Mouse (Mus musculus) left cerebral cortex, adult 11 months (tissue): ENCODE measurements around the gene Lysmd2.
A peak's percentile ranks its signal among the peaks of the same experiment; 100 is the strongest.
"Not testable (repeated sequence)": the region's sequence is repeated elsewhere in the genome, so short reads cannot be mapped to it uniquely, and the experiment has no call there.

Source experiments
- DNase-seq: peaks from one replicate; pipeline ENCODE4 v3.0.0; 2022; ENCODE audit warnings: low spot score

Gene Lysmd2

DNA sequence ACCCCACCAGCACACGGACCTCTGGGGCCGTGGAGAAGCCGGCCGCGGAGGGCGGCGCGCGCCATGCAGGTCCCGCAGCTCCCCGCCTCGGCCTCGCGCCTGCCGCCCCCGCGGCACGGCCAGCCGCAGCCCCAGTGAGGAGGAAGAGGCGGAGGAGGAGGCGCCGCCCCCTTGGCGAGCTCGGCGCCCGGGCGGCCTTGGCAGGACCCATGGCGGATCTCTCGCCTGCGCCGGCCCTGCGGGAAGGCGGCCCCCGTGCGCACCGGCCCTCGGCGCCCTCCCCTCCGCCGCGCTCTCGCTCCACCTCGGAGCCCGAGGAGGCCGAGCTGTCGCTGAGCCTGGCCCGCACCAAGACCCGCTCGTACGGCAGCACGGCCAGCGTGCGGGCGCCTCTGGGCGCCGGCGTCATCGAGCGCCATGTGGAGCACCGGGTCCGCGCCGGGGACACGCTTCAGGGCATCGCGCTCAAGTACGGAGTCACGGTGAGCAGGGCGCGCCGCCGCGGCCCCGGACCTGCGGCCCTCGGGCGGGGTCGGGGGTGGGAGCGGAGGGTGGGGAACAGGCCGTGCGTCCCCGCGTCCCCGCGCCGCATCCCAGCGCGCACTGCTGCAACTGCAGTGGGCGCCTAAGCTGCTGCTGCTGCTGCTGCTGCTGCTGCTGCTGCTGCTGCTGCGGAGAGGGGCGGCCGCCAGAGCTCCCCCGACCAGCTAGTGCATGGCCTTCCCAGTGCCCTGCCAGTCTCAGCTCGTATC lies at the start of gene Lysmd2:
Gene Lysmd2 (plus strand): TSS at position 186 of the 752 bp plus-strand sequence.
- peak; percentile 42 for DNase-seq

DNA sequence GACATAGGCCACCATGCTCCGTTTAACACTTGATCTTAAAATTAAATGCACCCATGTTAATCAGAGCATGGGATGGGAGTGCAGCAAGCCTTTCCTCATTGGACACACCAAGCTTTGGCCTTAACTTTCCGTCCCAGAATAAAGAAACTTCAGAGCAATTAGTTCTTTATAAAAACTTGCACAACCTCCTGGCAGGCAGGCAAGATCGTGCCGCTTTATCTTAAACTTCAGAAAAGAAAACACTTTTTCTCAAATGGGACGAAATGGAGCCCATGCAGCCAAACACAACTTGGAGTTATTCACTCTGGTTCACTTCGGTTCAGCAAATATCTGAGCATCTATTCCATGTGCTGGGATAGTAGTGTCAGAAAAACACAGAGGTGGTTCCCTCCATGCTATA lies 46.2 kb upstream of the Lysmd2 start:
- no peak for DNase-seq

DNA sequence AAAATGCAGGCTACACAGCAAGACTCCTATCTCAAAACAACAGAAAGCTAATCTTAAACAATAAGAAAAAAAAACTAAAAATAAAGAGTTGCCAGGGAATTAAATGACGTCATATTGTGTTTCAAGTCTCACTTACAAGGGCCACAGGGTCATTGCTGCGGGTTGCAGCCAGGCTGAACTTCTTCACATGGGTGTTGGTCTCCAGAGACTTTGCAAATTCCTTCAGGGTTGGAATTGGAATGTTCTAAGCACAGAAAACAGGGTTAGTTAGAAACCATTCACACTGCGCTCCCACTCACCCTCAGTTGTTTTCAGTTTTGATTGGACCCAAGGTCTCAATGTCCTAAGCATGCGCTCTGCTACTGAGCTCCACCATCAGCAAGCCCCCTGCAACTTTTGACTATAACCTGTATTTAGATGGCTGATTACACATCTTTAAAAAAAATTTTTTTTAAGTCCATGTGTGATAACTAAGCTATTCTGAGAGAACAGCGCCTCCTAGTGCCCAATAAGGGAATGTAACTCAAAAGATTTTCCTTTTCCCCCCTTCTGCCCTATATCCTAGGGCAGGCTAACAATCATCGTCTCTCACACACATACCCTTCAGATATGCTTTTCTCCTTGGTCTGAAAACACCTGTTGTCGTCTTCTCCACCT lies 43.7 kb upstream of the Lysmd2 start:
- DNase-seq = no peak

DNA sequence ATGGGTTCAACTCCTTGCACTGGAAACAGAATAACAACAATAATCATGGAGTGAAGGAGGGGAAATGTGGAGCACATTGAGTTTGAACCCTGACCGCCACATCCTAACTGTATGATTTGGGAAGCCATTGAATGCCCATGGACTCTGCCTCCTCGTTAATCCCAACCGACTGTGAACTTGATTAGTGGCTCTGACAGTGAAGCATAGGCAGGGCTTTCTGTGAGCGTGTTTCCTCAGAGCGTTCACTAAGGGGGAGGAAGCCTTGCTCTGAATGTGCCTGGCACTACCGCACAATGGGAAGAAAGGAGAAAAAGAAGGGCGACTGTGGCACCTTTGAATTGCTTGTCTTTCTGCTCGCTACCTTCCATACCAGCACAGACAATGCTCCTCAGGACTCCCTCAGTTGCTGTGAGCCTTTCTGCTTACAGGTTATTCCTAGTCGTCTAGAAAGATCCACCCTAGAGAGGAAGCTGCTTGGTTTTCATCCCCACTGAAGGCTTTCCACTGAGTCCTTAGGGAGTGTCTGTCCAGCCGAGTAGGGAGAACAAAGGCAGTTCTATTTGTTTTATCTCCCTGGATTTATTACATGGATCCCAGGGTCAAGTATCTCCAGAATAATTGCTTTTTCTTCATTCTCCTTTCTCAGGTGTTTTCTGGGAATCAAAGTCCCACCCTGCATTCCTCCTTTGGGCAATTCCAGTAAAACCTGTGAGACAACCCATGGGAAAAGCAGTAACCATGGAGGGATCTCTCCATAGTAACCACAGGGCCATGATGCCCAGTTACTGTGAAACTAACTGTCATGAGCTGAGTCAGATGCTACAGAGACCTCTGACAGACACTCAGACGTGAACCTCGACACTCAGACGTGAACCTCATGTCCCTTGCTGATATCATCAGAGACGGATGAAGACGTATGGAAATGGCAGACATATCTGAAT lies 35.4 kb upstream of the Lysmd2 start:
- DNase-seq = no peak

DNA sequence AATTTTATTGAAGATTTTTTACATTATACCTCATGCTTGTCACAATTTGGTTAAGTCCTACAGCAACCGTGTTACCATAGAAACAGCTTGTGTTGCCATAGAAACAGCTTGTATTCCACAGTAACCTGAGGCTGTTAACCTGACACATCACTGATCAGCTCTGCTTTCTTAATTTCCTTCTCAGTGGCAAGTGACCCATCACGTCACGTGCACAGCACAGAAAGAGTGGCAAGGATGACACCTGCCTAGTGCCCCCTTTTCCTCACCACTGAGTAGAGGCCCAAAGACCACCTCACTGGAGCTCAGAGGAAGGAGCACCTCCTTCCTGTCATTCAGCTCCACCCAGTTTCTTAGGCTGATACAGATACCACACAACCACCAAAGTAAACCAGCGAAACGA lies 32.1 kb upstream of the Lysmd2 start:
- DNase-seq = peak; percentile 40

DNA sequence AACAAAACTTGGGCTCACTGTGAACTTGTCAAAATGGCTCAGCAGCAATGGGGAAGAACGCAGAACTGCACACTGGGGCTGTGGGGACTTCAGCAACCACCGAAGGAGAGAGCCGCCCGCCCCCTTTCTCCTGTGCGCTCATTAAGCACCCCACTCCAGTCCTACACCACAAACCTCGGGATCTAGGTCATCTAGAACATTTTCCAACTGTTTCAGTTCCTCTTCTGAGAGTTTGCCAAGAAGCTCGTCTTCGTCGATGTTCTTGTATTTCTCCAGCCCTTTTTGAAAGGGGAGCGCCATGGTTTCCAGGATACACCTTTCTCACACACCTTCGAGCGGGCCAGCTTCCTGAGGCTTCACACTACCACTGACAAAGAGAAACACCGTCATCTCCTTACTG lies 28.5 kb upstream of the Lysmd2 start:
- DNase-seq = no peak

DNA sequence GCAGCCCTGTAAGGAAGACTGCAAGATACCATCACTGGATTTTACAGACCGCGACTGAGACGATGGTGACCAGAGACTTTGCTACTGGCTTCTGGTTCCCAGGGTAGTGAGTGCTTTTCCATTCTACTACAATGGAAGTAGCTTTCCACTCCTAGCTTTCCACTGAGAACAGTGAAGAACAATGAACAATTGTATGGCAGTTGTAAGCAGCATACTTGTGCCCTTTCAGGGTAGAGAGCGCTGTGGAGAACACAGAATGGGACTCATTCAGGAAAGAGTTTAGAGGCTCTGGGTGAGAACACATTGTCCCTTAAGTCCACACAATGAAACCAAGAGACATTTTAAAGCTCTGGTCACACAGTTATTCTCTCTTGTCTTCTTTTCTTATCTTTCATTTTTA lies 27.9 kb upstream of the Lysmd2 start:
- peak; percentile 34 for DNase-seq

DNA sequence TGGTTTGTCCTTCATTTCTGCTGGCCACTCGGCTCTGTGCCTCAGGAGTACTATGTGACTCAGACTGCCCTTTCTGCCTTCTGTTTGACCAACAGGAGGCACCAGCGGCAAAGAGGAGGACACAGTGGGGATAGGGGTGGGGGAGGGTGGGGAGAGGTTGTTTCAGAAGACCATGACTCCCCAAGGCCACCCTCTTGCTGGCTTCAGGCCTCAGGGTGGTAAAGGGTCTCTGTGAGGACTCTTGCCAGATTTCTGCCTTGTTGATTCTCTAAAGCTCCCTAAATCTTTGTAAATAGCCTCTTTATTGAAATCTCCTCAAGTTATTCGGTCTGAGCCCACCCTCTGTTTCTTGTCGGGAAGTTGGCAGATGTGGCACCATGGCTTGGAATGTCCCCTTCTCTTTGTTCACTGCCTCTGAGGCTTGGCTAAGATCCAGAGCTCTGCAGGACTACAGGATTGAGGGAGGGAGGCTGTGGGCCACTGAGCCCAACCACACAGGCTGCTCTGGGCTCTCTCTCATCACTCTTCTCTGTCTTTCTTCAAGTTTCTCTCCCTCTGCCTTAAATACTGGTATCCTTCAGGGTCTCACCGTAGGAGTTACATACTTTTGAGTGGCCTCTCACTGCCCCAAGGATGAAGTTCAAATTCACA lies 26.2 kb upstream of the Lysmd2 start:
- DNase-seq = peak; percentile 71

DNA sequence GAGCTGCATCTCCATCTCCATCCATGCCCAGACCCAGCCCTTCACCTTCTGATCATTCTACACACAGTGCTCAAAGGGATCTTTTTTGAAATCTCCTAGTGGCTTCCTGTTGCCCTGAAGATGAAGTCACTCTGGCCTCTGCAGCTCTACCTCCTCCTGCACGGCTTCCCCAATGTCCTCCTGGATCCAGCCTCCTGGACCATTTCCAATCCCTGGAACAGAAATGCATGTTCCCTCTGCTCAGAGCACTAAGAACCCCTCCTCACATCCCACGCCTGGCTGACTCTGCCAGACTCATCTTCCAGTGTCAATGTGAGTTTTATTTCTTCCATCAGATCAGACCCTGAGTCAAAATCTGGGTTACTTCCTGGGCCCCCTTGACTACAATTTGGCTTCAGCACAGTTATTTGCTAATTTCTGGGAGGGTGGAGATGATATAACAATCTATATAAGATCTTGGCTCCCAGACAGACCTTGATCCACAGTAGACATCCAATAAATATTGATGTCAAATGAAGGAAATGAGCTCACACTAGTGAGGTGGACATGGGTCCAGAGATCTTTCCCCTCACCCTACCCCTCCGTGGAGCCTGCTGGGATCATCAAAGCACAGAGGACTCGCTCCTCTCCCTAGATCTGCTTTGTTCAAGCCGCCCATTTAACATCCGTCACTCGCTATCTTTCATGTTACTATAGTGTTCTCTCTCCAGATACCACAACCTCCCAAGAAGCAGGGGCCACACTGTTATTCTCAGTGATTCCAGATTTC lies 25.2 kb upstream of the Lysmd2 start:
- DNase-seq = no peak

DNA sequence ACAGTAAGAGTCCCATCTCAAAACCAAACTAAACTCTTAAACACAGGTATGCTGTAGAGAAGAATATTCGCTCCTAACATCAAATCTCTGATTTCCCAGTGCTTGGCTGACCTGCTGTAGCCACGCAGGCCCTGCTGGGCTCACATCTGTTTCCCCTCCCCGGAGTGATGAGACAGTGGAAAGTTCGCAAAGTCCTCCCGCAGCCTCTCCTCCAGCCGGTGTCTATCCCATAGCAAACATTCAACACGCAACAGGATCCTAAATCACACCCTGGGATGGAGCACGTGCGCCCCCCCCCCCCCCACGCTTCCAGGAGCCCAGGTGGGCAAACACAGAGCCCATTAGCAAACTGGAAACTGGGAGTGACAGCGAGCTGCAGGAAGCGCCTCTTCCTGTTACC lies 24.0 kb upstream of the Lysmd2 start:
- DNase-seq = no peak

DNA sequence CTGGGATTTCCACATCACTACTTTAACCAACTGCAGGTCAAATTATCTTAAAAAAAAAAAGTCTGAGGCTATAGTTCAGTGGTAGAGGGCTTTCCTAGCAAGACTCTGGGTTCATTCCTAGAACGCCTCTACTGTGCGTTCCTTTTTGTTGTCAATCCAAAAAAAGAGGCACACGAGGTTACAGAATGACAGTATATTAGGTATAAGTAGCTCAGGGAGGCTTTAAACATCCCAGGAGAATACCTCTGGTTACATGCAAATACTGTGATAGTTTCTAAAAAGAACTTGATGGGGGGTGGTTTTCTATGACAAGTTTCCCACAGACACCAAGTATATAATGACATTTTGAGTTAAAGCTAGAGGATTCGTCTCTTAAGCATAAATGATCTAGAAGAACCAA lies 18.0 kb upstream of the Lysmd2 start:
- no peak for DNase-seq

DNA sequence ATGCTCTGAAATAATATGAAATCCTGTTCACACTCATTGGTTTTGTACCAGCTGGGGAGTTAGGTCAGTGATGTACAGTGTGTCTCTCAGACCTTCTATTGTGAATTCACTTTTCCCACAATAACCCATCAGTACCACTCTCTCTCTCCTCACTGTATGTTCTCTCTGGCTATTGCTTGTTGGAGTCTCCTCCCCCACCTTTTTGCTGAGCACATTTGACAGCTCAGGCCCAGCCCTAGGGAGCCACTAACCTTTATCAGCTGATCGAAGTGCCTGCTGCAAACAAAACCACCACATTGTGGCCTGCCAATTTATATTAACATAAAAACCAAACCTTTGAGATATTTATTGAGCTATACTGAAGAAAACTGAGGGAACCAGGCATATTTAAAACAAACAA lies 16.0 kb upstream of the Lysmd2 start:
- no peak for DNase-seq

DNA sequence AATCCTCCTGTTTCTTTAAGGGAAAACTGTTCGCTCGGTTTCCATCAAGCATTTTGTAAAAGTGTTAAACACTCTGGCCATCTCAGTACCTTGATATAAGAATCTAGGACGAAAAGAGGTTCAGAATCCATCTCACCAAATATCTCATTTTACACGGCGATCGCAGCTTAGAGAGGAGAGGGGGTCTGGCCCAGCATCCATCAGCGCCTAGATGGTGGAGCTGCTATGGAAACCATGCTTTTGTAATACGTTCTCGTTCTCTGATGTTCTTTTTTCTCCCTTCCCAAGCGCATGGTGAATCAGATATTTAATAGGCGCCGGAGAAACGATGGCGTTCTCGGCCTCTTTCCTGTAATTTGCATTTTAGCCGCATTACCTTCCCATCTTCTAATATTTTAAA lies 15.6 kb upstream of the Lysmd2 start:
- DNase-seq = no peak

DNA sequence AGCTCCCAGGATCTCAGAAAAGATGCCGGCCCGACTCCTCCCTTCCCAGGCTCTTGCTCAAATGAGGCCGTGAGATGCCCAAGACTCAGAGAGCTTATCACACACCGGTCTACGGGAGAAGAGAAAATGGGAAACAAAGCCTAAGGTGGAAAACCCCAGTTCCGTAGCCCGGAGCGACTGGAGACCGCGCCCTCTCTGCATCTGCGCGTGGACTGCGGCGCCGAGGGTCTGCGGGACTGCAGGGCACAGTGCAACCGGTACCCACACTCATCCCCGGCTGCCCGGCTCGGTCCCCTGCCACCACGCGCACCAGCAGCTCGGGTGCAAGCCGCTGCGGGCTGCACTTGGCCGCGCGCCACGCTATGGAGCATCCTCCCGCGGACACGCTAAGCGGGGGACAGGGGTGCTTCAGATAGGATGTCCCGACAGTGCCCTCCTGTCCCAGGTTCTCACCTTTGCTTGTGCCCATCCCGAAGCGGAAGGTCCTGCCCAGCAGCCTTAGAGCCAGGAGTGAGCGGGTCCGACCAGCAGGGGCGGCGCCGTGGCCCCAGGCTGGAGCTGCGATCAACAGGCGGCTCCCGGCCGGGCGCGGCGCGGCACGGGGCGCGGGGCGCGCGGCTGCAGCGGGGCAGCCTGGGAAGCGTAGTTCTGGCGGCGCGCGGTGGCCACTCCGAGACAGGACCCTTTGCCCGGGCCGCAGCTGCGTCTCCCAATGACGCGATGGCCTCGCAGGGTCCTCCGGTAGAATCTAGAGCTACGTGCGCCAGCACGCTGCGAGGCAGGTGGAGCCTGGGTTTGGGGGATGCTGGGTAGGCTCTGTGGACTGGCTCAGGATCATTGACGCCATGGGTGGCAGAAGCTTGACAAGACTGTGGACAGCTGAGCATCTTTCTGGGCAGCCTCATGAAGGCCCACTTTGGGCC lies 14.7 kb upstream of the Lysmd2 start, which contains the start of gene Tmod2:
Gene Tmod2 (minus strand): TSS at position 755 of the 923 bp plus-strand sequence.
- no peak for DNase-seq

DNA sequence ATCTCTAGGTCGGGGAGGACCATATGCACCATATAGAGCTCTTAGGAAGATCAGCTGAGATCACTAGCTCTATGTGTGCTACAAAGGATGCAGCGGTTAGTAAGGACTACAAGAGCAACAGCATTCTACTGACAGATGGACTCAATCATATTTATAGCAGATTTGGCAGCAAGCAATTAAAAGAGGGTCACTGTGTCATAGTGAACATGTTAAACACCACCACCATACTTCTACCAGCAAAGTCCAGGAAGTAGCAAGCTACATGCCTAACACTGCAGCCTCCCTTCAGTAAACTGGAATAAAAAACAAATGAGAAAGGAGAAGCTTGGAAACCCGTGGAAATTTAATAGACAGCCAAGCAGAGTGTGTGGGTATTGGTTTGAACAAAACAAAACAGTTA lies 9.0 kb upstream of the Lysmd2 start:
- DNase-seq = no peak

DNA sequence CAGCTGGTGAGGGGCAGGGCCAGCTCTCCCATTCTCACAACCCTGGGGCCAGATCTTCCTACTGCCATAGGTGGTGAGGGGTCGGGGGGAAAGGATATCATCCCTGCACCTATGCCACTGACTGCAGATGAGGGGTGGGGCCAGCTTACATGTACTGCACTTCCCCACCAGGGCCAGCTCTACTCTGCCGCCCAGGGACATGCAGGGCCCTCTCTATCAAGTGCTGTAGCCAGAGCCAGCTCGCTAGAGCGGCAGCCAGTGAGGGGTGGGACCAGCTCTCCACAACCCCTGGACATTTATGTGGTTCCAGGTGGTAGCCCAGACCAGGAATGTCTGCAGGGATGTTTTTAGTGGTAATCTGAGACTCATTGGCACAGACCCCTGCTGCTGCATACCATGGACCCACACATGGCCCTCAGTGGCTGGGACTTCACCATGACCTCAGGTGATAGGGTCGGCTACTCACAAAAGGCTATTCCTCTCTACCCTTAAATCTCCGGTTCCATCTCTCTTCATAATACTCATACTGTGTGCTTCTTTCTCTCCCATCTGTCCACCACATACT lies 6.6 kb upstream of the Lysmd2 start:
- DNase-seq = no peak

DNA sequence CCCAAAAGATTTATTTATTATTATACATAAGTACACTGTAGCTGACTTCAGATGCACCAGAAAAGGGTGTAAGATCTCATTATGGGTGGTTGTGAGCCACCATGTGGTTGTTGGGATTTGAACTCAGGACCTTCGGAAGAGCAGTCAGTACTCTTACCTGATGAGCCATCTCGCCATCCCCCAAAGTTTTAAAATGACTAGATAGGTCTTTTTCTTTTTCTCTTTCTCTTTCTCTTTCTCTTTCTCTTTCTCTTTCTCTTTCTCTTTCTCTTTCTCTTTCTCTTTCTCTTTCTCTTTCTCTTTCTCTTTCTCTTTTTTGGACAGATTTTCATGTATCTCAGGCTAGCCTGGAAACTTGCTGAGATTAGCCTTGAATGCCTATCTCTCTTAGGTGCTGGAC lies 5.8 kb upstream of the Lysmd2 start:
- DNase-seq = not testable (repeated sequence)

DNA sequence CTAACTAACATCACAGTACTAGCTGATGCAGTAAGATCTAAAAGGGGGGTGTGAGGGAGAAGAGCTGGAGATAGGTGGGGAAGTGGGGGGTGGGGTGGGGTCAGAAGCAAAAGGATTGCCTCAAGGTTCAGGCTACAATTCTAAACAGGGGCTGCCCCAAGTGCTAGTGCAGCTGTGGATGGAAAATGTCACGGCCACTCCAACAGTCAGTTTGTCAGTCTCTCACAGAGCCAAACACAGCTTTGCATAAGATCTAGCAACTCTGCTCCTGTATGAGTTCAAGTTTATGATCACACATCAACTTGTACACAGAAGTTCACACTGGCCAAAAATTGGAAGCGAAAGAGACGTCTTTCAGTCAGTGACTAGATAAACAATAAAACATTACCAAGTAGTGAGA lies 4.1 kb upstream of the Lysmd2 start:
- no peak for DNase-seq

DNA sequence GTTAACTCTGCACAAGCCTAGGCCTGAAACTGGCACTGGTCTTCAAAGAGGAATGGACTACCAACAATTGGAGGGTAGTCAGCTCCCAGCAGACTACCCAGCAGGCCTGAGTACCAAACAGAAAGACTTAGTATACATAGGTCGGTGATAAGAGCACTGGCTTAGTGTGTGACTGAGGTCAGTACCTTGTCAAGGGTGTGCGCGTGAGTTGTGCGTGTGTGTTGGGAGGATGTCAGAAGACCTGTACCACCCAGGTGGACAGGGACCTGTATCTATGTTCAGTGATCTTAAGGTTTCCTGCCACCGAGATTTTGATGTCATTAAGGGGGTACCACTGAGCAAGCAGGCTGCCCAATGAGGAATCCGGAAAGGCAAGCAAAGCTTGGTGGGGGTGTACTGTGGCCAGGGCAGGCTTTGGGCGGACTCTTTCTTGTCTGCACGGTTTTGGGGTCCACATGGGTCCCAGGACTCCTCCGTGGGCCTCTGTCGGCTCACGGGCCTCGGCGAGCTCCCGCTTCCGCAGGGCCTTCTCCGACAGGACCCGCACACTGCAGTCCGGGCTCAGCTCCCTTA lies 472 bp upstream of the Lysmd2 start:
- DNase-seq = no peak

DNA sequence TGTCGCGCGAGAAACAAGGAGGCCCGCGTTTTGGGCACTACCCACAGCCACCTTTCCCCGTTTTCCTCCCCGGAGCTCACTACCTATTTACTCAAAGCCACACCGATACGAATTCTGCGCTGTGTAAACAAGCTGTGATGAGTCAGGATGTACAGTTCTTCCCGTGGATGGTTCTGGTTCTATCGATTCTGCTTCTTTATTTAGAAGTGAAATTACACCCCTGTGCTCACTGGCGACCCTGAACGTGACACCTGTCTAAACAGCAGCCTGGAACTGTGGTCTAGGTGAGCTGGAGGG lies 715 bp downstream of the Lysmd2 start:
- no peak for DNase-seq
